ENCODE assay signal across 23 mouse cellular contexts in genomic region chr14:21548952-21549607, GRCm38 (mm10).
A peak's percentile ranks its signal among the peaks of the same experiment; 100 is the strongest.
DNase-seq lines count a peak whose midpoint lies in the region; ATAC-seq and TF ChIP-seq lines count a peak whose summit lies in the region.
"Had no signal": no experiment of that assay in that cellular context is flagged by ENCODE, and none has a peak within 500 bp of the region (broad histone marks: within the 10 kb centered on the region; RNA-seq: fewer than 3 reads in every experiment).

No protein-coding gene starts in this region.

- intact Hi-C loops in left cerebral cortex, postnatal 14 days (cut with DNase I): no loop called here

- H3K4me1 ChIP-seq in heart, embryonic 13.5 days: peaks cover 77% of the 10 kb centered on the region
- peaks cover 4% of the 10 kb centered on the region for H3K4me1 ChIP-seq in liver, postnatal 0 days (ENCODE audit: insufficient read depth)
- peaks cover 58% of the 10 kb centered on the region for H3K4me1 ChIP-seq in midbrain, embryonic 14.5 days (ENCODE audit: control insufficient read depth, insufficient read depth, low read length)

- no peak overlapping the region for H3K9ac ChIP-seq in heart, embryonic 13.5 days
- no peak overlapping the region for H3K9ac ChIP-seq in liver, postnatal 0 days (replicated peaks)
- H3K9ac ChIP-seq in midbrain, embryonic 14.5 days (replicated peaks; ENCODE audit: low read length): no peak overlapping the region
- H3K9ac ChIP-seq: embryonic facial prominence, embryonic 12.5 days; forebrain, postnatal 0 days; hindbrain, embryonic 15.5 days; neural tube, embryonic 12.5 days had no signal

- H3K36me3 ChIP-seq in heart, embryonic 13.5 days: no peaks in the 10 kb centered on the region
- H3K36me3 ChIP-seq in liver, postnatal 0 days (replicated peaks; ENCODE audit: insufficient read depth, low read length): no peaks in the 10 kb centered on the region
- H3K36me3 ChIP-seq in midbrain, embryonic 14.5 days (ENCODE audit: control insufficient read depth, insufficient read depth, low read length): no peaks in the 10 kb centered on the region
- H3K36me3 ChIP-seq: embryonic facial prominence, embryonic 12.5 days; forebrain, embryonic 10.5 days; hindbrain, embryonic 15.5 days; neural tube, embryonic 12.5 days had no signal

- H3K9me3 ChIP-seq in heart, embryonic 13.5 days: no peaks in the 10 kb centered on the region
- no peaks in the 10 kb centered on the region for H3K9me3 ChIP-seq in liver, postnatal 0 days (ENCODE audit: low read length)
- no peaks in the 10 kb centered on the region for H3K9me3 ChIP-seq in midbrain, embryonic 14.5 days (ENCODE audit: control insufficient read depth, low read length)
- H3K9me3 ChIP-seq: embryonic facial prominence, embryonic 12.5 days; forebrain, embryonic 10.5 days; hindbrain, embryonic 15.5 days; neural tube, embryonic 12.5 days had no signal

- H3K27me3 ChIP-seq in heart, embryonic 13.5 days (replicated peaks): no peaks in the 10 kb centered on the region
- no peaks in the 10 kb centered on the region for H3K27me3 ChIP-seq in liver, postnatal 0 days (ENCODE audit: insufficient read depth, low read length)
- no peaks in the 10 kb centered on the region for H3K27me3 ChIP-seq in midbrain, embryonic 14.5 days (ENCODE audit: control insufficient read depth, insufficient read depth, low read length)
- H3K27me3 ChIP-seq: embryonic facial prominence, embryonic 12.5 days; hindbrain, embryonic 15.5 days; neural tube, embryonic 12.5 days had no signal

- no peak for ATAC-seq in heart, embryonic 13.5 days (ENCODE audit: extremely low read depth, insufficient number of reproducible peaks, low FRiP score, low TSS enrichment)
- ATAC-seq in liver, postnatal 0 days: peak; percentile 10; the same call in 1 of the 2 replicates
- ATAC-seq in midbrain, embryonic 14.5 days (ENCODE audit: low FRiP score, low TSS enrichment): no peak
- ATAC-seq: activated CD4-positive, CD25-positive, alpha-beta regulatory T cell, adult 4 months; forebrain, postnatal 0 days had no signal

- WGBS in heart, embryonic 13.5 days: 45% methylated on average over 6 of the region's 6 CpGs
- 50% methylated on average over 6 of the region's 6 CpGs for WGBS in liver, postnatal 0 days (ENCODE audit: insufficient replicate concordance)
- 85% methylated on average over 6 of the region's 6 CpGs for WGBS in midbrain, embryonic 14.5 days

- DNase-seq in heart, adult 9 months (ENCODE audit: low spot score in 2 of 2): no peak
- DNase-seq in MEL-GATA-1-ER (ENCODE audit: extremely low read depth, low read depth): peak; percentile 94
- DNase-seq in liver: peak; percentile 66
- DNase-seq in liver, postnatal 0 days: no peak
- DNase-seq in adrenal gland, postnatal 4 days (ENCODE audit: low spot score in 2 of 2): no peak
- DNase-seq in midbrain, embryonic 14.5 days: no peak
- no peak for DNase-seq in left cerebral cortex, postnatal 14 days (ENCODE audit: low spot score in 2 of 2)
- DNase-seq: adrenal gland, postnatal 14 days; cerebellum, adult 8-10 months; forebrain, postnatal 0 days; heart, postnatal 36 days; kidney, adult 18-20 months; layer of hippocampus, postnatal 36 days; left cerebral cortex, postnatal 4 days; lung, postnatal 10 days; thymus, postnatal 36 days had no signal

- H3K4me2 ChIP-seq in heart, embryonic 13.5 days: peak overlapping the region; percentile 24
- H3K4me2 ChIP-seq in liver, postnatal 0 days (ENCODE audit: low read depth, low read length): no peak overlapping the region
- no peak overlapping the region for H3K4me2 ChIP-seq in midbrain, embryonic 14.5 days (ENCODE audit: low read length)
- H3K4me2 ChIP-seq: embryonic facial prominence, embryonic 12.5 days; hindbrain, embryonic 15.5 days; neural tube, embryonic 12.5 days had no signal

- TF ChIP-seq CTCF in liver, postnatal 0 days (IDR thresholded peaks at IDR 0.05; ENCODE audit: low read depth): no peak

- TF ChIP-seq EP300 in liver, postnatal 0 days (IDR thresholded peaks at IDR 0.05; ENCODE audit: low read depth): peak; percentile 56; the same call in 1 of the 2 replicates

- H3K27ac ChIP-seq in heart, embryonic 13.5 days (replicated peaks): no peak overlapping the region
- peak overlapping the region; percentile 22; the same call in 1 of the 2 replicates for H3K27ac ChIP-seq in liver, postnatal 0 days (ENCODE audit: low read depth)
- H3K27ac ChIP-seq in midbrain, embryonic 14.5 days (replicated peaks; ENCODE audit: low read depth, low read length): no peak overlapping the region; the same call in 1 of the 2 replicates
- H3K27ac ChIP-seq: embryonic facial prominence, embryonic 12.5 days; forebrain, embryonic 10.5 days; hindbrain, embryonic 15.5 days; kidney, postnatal 0 days; neural tube, embryonic 12.5 days had no signal

- H3K4me3 ChIP-seq in heart, embryonic 13.5 days: no peak overlapping the region
- no peak overlapping the region for H3K4me3 ChIP-seq in liver, postnatal 0 days (ENCODE audit: low read depth, low read length)
- H3K4me3 ChIP-seq in midbrain, embryonic 14.5 days (replicated peaks; ENCODE audit: low read depth, low read length): no peak overlapping the region
- H3K4me3 ChIP-seq: embryonic facial prominence, embryonic 12.5 days; forebrain, embryonic 10.5 days; hindbrain, embryonic 15.5 days; neural tube, embryonic 12.5 days had no signal

Comparison
In these comparisons a context has a peak if more than half of its experiments do, and no peak if none do; other contexts are left out.
1. DNase-seq: peak in MEL-GATA-1-ER (single experiment) and liver (single experiment); none in heart, adult 9 months (0 of 2), liver, postnatal 0 days (single experiment), adrenal gland, postnatal 4 days (0 of 2), midbrain, embryonic 14.5 days (single experiment) and left cerebral cortex, postnatal 14 days (0 of 2).